11 mouse cellular contexts compared by ENCODE assay signal in genomic region chr3:62594842-62595241, GRCm38 (mm10). TPM values are rescaled to one million over a fixed set of nuclear protein-coding genes. Genes with fewer than 3 reads are reported as not detected.
DNase-seq lines count a peak whose midpoint lies in the region; TF ChIP-seq lines count a peak whose summit lies in the region.
"Had no signal": no experiment of that assay in that cellular context is flagged by ENCODE, and none has a peak within 500 bp of the region (broad histone marks: within the 10 kb centered on the region; RNA-seq: fewer than 3 reads in every experiment).

No protein-coding gene starts in this region.

- H3K27ac ChIP-seq in left cerebral cortex, adult 2 months = no peak overlapping the region
- H3K27ac ChIP-seq: macrophage had no signal

- intact Hi-C loops in left cerebral cortex, adult 2 months (cut with DNase I) = no loop called here

- DNase-seq in kidney, postnatal 4 days = peak; percentile 80 to 81
- DNase-seq in kidney, adult 11 months = no peak
- peak; percentile 51 for DNase-seq in NIH3T3 (ENCODE audit: low read depth)
- DNase-seq in embryo, embryonic 10 days (ENCODE audit: low spot score) = peak; percentile 86
- peak; percentile 60 for DNase-seq in mesoderm, embryonic 11.5 days (ENCODE audit: low read depth, low spot score)
- DNase-seq in left cerebral cortex, adult 2 months (ENCODE audit: extremely low spot score in 1 of 2, low spot score in 2 of 2) = no peak
- no peak for DNase-seq in layer of hippocampus, postnatal 36 days
- DNase-seq: cerebellum, postnatal 10 days; thymus, postnatal 36 days had no signal

- H3K4me3 ChIP-seq in left cerebral cortex, adult 2 months = no peak overlapping the region

- TF ChIP-seq CTCF in left cerebral cortex, adult 2 months (IDR thresholded peaks at IDR 0.05) = no peak

RNA-seq across cellular contexts. Expression of gene Gpr149, which starts 10.1 kb away (rescaled TPM):
- total RNA-seq in left cerebral cortex, adult 2 months (2021) = 1 to 10 TPM in 1 of 2 experiments, under 1 TPM in 1; 0.84 to 1.9 TPM
- 1 to 10 TPM; 1.0 to 1.1 TPM for total RNA-seq in layer of hippocampus, postnatal 36 days (2021)
- total RNA-seq: gastrocnemius, adult 8-10 months had no signal

Comparison
In these comparisons a context has a peak if more than half of its experiments do, and no peak if none do; other contexts are left out.
1. DNase-seq: peak in kidney, postnatal 4 days (2 of 2), NIH3T3 (single experiment), embryo, embryonic 10 days (single experiment) and mesoderm, embryonic 11.5 days (single experiment); none in kidney, adult 11 months (single experiment), left cerebral cortex, adult 2 months (0 of 2) and layer of hippocampus, postnatal 36 days (0 of 2).